Mouse (Mus musculus) cerebellum, adult 18-20 months (tissue): ENCODE data around the gene Vwa5b2.

Source experiments
- DNase-seq, 2 experiments: peaks; one replicate each; pipeline ENCODE4 v3.0.0; 2021

Gene Vwa5b2

DNA sequence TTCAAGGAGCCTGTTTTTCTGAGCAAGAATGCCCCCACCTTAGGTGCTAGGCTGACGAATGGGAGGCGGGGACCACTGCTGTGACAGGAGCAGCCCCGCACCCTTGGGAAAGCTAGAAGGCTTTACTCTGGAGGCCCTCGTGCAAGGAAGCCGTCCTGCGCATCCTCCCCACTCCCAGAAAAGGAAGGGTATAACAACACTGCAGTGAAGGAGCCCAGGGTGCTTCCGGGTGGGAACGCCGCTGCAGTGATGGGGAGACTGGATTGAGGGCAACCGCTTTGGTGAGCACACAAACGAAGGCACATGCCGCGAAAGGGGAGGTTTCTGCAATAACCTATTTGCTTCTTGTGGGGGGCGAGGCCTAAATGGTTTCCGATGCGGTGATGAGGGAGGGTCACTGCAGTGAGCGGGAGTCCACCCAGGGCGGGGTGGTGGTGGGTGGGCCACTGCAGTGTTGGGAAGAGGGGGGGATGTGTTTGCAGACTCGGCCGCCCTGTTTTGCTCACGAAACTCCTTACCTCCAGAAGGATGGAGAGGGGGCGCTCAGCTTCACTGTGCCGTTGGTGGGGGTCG is at the start of gene Vwa5b2:
Gene Vwa5b2, plus strand, starts transcription at position 106 of the 573 bp plus-strand sequence.
- peak; percentile 16 to 32 for DNase-seq

DNA sequence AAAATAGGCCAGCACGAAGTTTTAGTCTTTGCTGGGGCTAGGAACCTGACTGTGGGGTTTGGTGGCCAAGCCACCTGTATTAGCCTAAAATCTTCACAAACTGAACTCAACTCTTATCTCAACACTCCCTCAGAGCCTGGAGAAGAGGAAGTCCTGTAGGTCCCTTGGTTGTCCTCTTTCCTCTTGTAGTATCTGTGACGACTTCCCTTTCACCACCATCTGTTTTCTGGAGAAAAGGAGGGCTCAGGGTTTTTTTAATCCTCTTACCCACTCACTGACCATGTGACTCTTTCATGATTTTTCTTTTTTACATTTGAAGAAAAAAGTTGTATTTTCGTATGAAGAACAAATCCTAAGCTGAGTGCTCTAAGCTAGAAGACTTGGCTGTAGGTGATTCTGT is 49.6 kb upstream of the Vwa5b2 start:
- no peak for DNase-seq

DNA sequence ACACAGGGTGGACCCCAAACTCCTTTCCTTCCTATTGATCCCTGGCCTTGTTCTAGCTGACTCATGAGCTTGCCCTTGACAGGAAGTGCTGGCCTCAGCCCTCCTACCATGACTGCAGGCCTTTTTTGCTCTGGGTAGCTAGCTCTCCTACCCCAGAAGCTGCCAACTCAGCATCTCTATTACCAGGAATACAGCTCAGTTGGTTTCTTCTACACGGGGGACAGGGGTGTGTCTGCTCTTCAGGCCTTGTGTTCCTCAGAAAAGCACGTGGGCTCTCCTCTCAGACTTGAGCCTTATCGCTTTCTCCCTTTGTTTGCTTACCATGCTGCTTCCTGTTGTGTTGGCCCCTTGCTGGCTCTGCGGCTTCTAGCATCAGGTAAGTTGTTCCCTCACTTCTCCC is 48.8 kb upstream of the Vwa5b2 start:
- no peak for DNase-seq

DNA sequence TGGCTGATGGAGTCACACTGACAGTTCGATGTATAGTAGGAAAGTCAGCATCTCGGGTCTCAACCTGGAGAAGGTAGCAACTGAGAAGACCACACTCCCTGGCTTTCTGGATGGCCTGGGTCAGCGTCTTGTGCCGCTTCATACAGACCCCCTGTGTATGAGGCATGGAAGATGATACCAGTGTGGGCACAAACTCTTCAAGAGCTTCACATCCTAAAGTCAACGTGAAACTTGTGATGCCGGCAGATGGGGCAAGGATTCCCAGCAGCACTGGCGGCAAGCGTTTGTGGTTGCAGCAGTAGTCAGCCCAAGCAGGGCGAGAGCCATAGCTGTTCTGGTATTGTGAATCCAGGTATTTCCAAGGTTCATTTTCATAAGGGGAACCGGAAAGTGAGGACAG is 43.6 kb upstream of the Vwa5b2 start:
- no peak for DNase-seq

DNA sequence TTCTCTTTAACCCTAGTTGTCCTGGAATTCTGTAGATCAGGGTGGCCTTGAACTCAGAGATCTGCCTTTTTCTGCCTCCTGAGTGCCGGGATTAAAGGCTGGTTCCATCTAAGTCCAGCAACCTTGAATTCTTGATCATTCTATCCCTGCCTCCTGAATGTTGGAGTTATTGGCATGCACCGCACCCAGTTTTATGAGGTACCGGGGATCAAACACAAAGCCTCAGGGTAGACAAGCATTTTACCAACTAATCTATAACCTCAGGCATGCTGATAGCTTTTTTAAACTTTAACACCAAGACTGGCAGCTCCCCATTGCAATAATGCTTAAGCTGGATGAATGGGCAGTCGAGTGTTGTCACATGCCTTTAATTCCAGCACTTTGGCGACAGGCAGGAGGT is 41.8 kb upstream of the Vwa5b2 start:
- DNase-seq = no peak

DNA sequence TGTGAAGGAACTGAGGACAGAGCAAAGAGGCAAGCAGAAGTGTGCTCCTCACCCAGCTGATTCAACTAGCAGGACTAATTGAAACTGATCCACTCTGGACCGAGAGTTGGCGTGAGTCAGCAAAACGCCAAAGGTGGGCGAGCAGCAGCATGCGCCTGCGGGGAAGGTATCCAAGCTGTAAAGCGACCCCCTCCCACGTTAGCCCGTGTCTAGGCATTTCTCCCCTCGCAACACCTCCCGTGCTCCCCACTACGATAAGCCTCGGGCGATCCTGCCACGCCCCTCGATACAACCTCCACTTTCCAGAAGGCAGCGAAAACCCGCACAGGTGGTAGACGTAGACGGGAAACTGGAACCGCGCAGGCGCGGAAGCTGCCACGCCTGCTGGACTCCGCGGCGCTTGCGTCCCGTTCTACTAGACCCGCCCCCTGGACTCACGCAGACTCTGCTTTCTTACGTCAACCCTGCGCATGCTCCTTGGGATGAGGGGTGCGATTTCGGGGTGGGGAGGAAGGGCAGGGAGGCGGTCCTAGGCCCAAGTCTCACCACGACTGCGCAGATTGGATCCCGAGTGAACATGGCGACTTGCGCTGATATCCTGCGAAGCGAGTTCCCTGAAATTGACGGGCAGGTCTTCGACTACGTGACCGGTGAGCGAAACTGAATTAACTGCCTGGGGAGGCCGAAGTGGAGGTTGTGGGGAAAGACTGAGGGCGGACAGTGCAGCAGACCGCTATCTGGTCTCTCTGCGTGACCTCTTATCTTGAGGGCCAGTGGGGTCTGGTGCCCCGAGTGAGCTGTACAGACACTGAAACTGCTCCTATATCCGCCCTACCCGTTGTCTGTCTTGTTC is 40.9 kb upstream of the Vwa5b2 start, which contains the start of gene Abcf3:
Gene Abcf3, plus strand, starts transcription at position 482 of the 853 bp plus-strand sequence.
- peak; percentile 98 to 99 for DNase-seq

DNA sequence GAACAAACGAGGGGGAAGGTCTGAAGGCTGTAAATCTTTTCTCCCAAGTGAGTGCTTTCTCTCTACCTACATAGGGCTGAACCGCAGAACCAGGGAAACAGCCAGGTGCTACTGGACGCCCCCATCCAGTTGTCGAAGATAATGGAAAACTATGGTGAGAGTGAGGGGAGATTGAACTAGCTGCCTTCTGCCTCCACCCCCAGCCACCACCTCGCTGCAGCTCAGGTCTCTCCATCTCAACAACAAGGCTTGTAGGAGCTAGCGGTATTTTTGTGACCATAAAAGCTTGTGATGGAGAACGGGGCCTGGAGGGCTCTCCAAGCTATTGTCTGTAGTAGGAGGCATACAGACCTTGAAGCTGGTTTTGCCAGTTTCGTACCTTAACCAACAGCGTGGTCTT is 40.1 kb upstream of the Vwa5b2 start:
- DNase-seq = no peak

DNA sequence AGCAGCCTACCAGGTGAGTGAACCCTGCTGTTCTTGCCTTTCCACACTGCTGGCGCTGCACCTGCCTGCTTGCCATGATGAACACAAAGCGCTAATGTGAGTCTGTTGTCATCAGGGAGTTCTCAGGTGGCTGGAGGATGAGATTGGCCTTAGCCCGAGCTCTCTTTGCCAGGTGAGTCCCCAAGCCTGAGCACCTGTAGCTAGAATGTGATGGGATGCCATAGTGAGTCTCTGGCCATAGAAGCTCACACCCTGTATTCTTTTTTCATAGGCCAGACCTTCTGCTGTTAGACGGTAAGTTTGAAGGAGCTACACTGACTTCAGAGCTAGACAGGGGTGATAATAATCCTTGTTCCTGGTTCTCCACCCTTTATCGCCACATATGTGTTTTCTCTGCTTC is 37.6 kb upstream of the Vwa5b2 start:
- DNase-seq = no peak

DNA sequence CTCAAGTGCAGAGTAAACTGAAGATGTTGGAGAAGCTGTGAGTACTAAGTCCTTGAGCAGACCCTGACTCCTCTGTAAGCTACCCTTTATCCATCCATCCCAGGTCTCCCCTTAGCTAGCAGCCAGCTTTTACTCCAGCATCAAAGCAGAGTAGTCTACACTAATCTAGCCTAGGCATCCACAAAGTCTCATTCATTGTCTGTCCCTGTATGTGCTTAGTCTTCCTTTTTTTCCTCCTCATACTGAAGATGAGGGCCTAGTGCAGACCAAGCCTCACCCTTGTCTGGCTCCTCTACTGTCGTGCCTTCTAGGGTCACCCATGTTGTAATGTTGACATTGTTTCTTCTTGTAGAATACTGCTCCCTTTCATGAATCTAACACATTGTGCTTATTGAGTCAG is 36.7 kb upstream of the Vwa5b2 start:
- no peak for DNase-seq

DNA sequence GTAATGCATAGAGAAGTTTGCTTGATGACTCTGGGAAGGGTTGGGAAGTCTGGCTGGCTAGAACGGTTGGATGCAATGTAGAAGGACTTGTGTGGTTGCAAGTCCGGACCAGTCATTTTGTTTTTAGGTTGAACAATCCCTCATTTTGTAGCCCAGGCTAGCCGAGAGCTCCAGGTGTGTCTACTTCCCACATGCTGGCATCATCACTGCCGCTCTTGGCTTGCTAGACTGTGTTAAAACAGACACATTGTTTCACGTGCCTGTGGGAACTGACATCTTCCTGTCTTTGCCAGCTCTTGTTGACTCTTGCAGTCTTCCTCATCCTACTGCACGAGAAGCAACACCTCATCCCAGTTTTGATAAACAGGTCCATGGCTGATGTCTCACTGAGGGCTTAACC is 34.3 kb upstream of the Vwa5b2 start:
- no peak for DNase-seq

DNA sequence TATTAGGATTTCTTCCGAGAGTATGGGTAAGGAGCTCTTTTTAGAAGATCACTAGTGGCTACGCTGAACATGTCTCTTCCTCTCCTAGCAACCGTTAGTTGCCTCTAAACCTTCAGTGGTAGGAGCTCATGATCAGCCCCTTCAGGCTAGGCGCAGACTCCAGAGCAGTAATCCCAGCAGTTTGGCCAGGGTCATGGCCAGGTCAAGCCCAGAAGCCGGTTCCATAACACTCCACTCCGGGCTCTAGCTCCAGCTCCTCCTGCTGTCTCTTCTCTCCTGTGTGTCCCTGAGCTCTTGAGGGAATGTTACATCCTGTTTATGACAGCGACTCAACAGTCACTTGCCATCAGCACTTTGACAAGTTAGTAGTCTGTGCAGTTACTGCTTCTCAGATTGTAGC is 31.9 kb upstream of the Vwa5b2 start:
- no peak for DNase-seq

DNA sequence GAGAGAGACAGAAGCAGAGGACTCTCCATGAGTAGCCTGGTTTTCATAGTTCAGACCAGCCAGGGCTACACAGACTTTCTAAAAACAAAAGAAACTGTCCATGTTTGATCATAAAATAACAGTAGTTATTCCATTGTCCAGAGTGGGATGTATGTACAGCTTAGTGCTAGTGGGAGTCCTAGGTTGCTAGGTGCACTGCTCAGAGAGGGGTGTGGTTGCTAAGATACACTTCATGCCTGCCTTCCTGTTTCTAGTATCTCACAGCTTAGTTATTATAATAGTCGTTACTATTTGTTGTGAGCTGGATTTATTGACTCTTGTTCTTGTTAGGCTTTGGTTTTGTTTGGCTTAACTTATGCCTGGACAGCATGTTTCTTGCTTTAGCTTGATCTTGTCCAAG is 24.2 kb upstream of the Vwa5b2 start:
- DNase-seq = no peak

DNA sequence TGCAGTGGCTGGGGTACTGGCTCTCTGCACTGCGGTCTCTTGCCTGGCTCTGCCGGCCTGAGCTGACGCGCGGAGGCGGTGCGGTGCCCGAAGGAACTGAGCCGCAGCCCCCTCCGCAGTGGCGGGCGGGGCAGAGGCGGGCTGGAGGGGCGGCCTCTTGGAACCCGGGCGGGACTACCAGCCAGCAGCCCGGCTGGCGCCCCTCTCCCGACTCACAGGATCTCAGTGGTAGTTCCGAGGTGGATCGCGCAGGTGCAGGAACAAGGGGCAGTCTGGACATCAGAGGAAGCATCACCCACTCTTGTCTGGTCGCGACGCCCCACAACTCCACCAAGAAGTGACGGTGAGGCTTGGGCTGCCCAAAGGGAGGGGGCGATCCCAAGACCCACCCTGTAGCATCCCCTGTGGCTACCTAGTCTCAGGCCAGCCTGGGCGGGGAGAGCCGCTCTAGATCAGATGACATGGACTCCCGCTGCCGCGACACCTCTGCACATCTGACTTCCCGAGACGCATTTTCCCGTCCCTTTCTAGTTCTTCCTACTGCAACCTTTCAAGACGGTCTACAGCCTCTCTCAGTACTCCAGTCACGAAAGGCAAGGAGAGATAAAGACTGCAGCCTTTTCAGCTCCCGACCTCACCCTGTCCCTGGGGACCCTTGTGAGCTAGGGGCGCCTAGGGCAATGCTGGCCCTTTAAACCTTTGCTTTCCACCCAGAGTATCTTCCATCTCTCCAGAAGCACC is 838 bp downstream of the Vwa5b2 start:
- peak; percentile 63 to 67 for DNase-seq

DNA sequence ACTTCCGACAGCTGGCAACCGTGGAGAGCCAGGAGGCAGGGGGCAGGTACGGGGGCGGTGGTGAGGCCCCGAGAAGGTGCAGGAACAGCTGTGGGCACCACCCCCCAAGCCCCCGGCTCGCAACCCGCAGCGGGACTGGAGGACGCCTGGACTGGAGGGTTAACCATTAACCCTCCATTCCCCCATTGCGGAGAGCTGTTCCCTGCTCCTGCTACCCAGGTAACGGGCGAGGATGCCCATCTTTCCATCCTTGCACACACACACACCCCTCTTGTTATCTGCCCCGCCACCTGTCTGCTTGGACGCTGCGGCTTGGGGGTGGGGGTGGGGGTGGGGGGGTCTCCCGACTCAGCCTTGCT is 1.4 kb downstream of the Vwa5b2 start:
- DNase-seq = no peak

DNA sequence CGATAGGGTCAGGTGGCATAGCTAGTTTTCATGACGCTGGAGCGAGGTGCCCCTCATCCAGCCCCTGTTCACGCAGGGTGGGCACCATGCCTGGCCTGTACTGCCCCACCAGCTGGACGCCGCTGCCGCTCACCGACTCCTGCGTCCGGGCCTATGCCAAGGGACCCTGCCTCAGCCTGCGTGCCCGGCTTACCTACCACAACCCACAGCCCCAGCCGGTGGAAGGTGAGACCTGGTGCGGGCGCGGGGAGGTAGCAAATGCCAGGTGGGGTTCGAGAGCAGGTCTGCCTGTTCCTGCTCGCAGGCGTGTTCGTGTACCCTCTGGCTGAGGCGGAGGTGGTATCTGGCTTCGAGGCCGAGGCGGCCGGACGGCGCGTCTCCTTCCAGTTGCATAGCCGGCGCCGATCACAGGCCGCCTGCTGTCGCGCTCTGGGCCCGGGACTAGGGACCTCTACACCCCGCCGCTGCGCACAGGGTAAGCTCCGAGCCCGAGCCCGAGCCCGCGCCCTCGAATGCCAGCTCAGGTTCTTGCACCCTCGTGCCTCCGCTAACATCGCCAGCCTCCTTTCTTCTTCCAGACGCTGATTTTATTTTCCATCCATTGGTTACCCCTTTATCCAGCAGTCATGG is 1.9 kb downstream of the Vwa5b2 start:
- peak in 1 of 2 experiments; percentile 14 for DNase-seq

DNA sequence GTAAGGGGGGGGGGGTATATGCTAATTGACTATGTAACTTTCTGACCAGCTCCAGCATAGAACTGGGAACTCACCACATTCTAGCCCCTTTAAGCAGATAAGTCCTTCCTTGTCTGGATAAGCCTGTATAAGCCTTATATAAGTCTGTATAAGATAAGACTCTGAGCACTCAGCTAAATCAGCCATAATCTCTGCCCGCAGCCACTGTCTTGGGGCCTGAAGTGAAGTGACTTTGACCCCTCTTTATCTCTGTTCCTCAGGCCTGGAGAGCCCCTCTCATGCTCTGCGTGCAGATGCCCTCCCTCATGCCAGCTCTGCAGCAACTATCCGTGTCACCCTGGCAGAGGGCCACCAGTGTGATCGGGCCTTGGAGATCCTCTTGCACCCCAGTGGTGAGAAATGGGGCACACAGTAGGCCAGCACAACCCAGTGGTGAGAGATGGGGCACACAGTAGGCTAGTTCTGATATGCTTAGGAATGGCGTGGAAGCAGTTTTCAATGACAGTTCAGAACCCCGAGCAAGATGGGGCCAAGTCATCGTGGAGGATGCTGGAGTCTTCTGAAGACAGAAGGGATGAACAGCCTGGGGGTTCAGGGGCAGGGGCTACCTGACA is 5.9 kb downstream of the Vwa5b2 start:
- DNase-seq = no peak

DNA sequence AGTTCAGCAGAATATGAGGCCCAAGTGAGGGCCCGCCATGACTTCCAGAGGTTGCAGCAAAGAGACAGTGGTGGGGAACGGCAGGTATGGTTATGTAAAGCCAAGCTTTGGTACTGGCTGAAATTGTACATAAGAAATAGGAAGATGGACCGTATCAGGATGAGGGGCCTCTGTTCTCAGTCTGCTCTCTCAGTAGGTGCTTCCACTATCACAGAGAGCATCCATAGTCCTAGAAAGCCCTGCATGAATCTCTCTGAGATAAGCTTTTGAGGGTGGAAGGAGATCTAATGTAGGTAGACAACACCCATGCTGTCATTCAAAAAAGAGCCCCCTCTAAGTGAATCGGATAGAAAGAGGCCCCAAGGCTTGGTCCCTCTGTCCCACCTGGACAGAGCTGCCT is 6.5 kb downstream of the Vwa5b2 start:
- no peak for DNase-seq

DNA sequence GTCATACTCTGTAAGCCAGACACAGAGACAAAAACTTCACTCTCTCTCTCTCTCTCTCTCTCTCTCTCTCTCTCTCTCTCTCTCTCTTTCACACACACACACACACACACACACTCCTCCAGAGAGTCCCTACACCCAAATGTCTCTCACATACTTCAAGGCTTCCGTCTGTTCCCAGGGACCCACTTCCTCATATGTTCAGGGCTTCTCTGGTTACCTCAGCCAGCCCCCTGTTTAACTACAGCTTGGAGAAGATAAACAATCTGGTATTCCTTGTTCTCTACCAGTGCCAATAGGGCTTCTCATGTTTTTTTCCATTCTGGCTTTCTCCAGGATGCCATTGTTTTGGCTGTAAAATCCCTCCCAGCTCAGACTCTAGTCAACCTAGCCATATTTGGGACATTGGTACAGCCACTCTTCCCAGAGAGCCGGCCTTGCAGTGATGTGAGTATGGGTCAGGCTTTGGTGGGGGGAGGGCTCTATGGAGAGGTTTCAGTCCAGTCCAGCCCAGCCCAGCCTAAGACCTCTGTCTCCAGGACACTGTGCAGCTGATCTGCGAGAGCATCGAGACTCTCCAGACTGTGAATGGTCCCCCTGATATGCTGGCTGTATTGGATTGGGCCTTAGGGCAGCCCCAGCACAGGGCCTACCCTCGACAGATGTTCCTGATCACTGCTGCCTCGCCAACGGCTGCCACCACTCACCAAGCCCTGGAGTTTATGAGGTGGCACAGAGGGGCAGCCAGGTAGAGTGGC is 7.6 kb downstream of the Vwa5b2 start:
- DNase-seq = no peak

DNA sequence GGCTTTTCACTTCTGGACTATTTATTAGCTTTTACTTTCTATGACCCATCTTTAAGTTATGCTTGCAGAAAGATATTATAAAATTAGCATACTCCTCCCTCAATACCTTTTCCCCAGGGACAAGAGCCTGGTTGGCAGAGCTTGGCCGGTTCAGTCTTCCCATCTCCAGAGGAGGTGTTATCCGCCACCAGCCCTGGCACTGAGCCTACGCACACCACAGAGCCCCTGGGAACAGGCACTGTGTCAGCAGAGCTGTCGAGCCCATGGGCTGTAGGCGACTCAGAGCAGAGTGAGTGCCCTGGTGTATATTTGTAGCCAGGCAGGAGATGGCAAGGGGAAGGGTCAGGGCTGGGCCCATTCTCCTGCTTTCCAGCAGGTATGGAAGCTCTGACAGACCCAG is 11.2 kb downstream of the Vwa5b2 start:
- DNase-seq = no peak

DNA sequence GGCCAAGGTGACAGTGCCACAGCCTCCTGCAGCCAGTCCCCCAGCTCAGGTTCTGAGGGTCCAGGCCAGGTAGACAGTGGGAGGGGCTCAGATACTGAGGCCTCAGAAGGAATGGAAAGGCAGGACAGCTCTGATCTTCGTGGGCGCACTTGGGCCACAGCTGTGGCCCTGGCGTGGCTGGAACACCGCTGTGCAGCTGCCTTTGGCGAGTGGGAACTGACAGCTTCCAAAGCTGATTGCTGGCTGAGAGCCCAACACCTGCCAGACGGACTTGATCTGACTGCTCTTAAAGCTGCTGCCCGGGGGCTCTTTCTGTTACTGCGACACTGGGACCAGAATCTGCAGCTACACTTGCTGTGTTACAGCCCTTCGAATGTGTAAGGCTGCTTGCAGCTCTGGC is 15.4 kb downstream of the Vwa5b2 start:
- no peak for DNase-seq

DNA sequence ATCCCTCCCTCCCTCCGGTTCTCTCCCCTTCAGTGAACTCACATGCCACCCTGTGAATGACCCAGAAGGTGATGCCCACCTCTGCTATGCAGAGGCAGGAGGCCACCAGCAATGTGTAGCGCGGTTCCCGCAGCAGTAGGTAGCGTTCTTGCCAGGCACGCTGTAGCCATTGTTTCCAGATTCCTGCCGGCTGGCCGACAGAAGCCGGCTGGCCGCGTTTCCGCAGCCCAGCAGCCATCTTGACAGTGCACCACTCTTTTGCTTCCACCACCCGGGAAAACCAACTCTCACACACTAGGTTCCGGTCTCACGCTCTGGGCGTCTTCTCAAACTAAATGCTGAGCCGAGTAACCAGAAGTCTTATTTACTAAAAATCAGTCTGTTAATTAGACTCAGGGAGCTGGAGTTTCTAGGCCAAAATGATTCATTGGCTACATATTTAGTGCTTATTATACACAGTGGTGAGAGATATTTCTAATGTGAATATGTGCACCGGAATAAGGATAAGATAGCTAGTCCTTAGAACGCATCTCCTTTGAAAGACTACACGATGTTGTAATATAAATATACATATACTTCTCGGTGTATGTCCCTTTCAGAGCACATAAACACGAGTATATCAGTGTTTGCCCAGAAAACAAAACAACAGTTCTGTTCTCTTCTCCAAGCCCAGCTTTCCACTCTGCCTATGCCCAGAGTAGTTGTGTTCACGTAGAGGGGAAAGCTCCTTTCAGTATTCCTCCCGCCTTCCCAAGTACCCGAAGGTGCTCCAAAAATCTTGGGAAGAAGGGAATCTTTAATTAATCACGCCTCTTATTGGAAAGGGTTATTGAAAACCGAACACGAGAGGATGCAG is 21.5 kb downstream of the Vwa5b2 start:
- DNase-seq = peak; percentile 58 to 82
